Mouse (Mus musculus): ENCODE measurements at regions not wholly inside any gene's neighbourhood (a gene's known extent, or its start where the extent isn't known, plus 50 kb on each side); places are given as distances from the start of the nearest gene placed in this dataset.

GRCm38 (mm10) chr11:45103498-45104336 lies 486.6 kb downstream of the Ebf1 start:
- no peaks in the 10 kb centered on the region for H3K9me3 ChIP-seq (replicated peaks; ENCODE audit: control insufficient read depth, low read length)
- ATAC-seq = peak; percentile 85
- H3K27ac ChIP-seq (ENCODE audit: low read depth, low read length) = no peak overlapping the region
- peak overlapping the region; percentile 12; the same call in 1 of the 2 replicates for H3K4me2 ChIP-seq (ENCODE audit: low read length)
- H3K36me3 ChIP-seq (ENCODE audit: control insufficient read depth, insufficient read depth, low read length) = no peaks in the 10 kb centered on the region
- 0 out of 2 replicates have a peak, but pooled peaks cover 3% of the 10 kb centered on the region for H3K4me1 ChIP-seq (ENCODE audit: control insufficient read depth, insufficient read depth, low read length)
- H3K9ac ChIP-seq (ENCODE audit: low read length) = no peak overlapping the region
- no peaks in the 10 kb centered on the region for H3K27me3 ChIP-seq (replicated peaks; ENCODE audit: control insufficient read depth, insufficient read depth, low read length)
- peak; percentile 77 for DNase-seq (ENCODE audit: low spot score)
- WGBS = 13% methylated on average over 12 of the region's 12 CpGs
- no peak overlapping the region for H3K4me3 ChIP-seq (ENCODE audit: low read depth, low read length)

- no peaks in the 10 kb centered on the region for H3K27me3 ChIP-seq (replicated peaks; ENCODE audit: control insufficient read depth, insufficient read depth, low read length)
- H3K4me1 ChIP-seq (ENCODE audit: control insufficient read depth, insufficient read depth, low read length) = no peaks in the 10 kb centered on the region
- no peaks in the 10 kb centered on the region for H3K36me3 ChIP-seq (ENCODE audit: control insufficient read depth, insufficient read depth, low read length)
- no peak for DNase-seq (ENCODE audit: low spot score)
- H3K4me3 ChIP-seq (ENCODE audit: low read depth, low read length) = no peak overlapping the region
- no peak for ATAC-seq
- no peak overlapping the region for H3K27ac ChIP-seq (ENCODE audit: low read depth, low read length)
- no peaks in the 10 kb centered on the region for H3K9me3 ChIP-seq (replicated peaks; ENCODE audit: control insufficient read depth, low read length)
- no peak overlapping the region for H3K4me2 ChIP-seq (ENCODE audit: low read length)
- WGBS = 41% methylated on average over 1 of the region's 1 CpGs
- H3K9ac ChIP-seq (ENCODE audit: low read length) = no peak overlapping the region
Measured at GRCm38 (mm10) chr11:45116702-45117101, 499.6 kb downstream of the Ebf1 start.

GRCm38 (mm10) chr11:45123276-45123675 lies 506.2 kb downstream of the Ebf1 start:
- Histone ChIP-seq H3K36me3 (ENCODE audit: control insufficient read depth, insufficient read depth, low read length) (no peaks in the 10 kb centered on the region), H3K9ac (ENCODE audit: low read length) (no peak overlapping the region), H3K4me1 (ENCODE audit: control insufficient read depth, insufficient read depth, low read length) (no peaks in the 10 kb centered on the region), H3K9me3 (replicated peaks; ENCODE audit: control insufficient read depth, low read length) (no peaks in the 10 kb centered on the region), H3K27me3 (replicated peaks; ENCODE audit: control insufficient read depth, insufficient read depth, low read length) (no peaks in the 10 kb centered on the region), H3K4me2 (ENCODE audit: low read length) (no peak overlapping the region), H3K27ac (ENCODE audit: low read depth, low read length) (no peak overlapping the region), H3K4me3 (ENCODE audit: low read depth, low read length) (no peak overlapping the region)
- DNase-seq (ENCODE audit: low spot score) (peak; percentile 35), ATAC-seq (no peak)
- WGBS = 57% methylated on average over 2 of the region's 2 CpGs

- 62% methylated on average over 2 of the region's 2 CpGs for WGBS
- Histone ChIP-seq H3K27me3 (replicated peaks; ENCODE audit: control insufficient read depth, insufficient read depth, low read length) (no peaks in the 10 kb centered on the region), H3K9ac (ENCODE audit: low read length) (no peak overlapping the region), H3K4me2 (ENCODE audit: low read length) (no peak overlapping the region), H3K36me3 (ENCODE audit: control insufficient read depth, insufficient read depth, low read length) (no peaks in the 10 kb centered on the region), H3K4me3 (ENCODE audit: low read depth, low read length) (no peak overlapping the region), H3K4me1 (ENCODE audit: control insufficient read depth, insufficient read depth, low read length) (no peaks in the 10 kb centered on the region), H3K9me3 (replicated peaks; ENCODE audit: control insufficient read depth, low read length) (no peaks in the 10 kb centered on the region), H3K27ac (ENCODE audit: low read depth, low read length) (no peak overlapping the region)
- DNase-seq (ENCODE audit: low spot score) = no peak
- ATAC-seq = no peak
Measured at GRCm38 (mm10) chr11:45136781-45137180, 519.7 kb downstream of the Ebf1 start.

- no peak for DNase-seq (ENCODE audit: low spot score)
- no peak overlapping the region for H3K4me2 ChIP-seq (ENCODE audit: low read length)
- WGBS = 76% methylated on average over 4 of the region's 4 CpGs
Measured at GRCm38 (mm10) chr11:45138351-45138975, 521.3 kb downstream of the Ebf1 start.

GRCm38 (mm10) chr11:45140490-45140889 lies 523.4 kb downstream of the Ebf1 start:
- Histone ChIP-seq H3K4me2 (ENCODE audit: low read length) (no peak overlapping the region), H3K4me3 (ENCODE audit: low read depth, low read length) (no peak overlapping the region), H3K27me3 (replicated peaks; ENCODE audit: control insufficient read depth, insufficient read depth, low read length) (no peaks in the 10 kb centered on the region), H3K4me1 (ENCODE audit: control insufficient read depth, insufficient read depth, low read length) (no peaks in the 10 kb centered on the region), H3K27ac (ENCODE audit: low read depth, low read length) (no peak overlapping the region), H3K9ac (ENCODE audit: low read length) (no peak overlapping the region), H3K9me3 (replicated peaks; ENCODE audit: control insufficient read depth, low read length) (no peaks in the 10 kb centered on the region), H3K36me3 (ENCODE audit: control insufficient read depth, insufficient read depth, low read length) (no peaks in the 10 kb centered on the region)
- DNase-seq (ENCODE audit: low spot score) = no peak
- ATAC-seq = no peak
- 56% methylated on average over 1 of the region's 1 CpGs for WGBS

More at GRCm38 (mm10) chr11:45138351-45138975, 521.3 kb downstream of the Ebf1 start:
- no peaks in the 10 kb centered on the region for H3K4me1 ChIP-seq (ENCODE audit: control insufficient read depth, insufficient read depth, low read length)
- H3K9me3 ChIP-seq (replicated peaks; ENCODE audit: control insufficient read depth, low read length) = no peaks in the 10 kb centered on the region
- H3K4me3 ChIP-seq (ENCODE audit: low read depth, low read length) = no peak overlapping the region
- H3K27ac ChIP-seq (ENCODE audit: low read depth, low read length) = no peak overlapping the region
- H3K36me3 ChIP-seq (ENCODE audit: control insufficient read depth, insufficient read depth, low read length) = no peaks in the 10 kb centered on the region
- no peak overlapping the region for H3K9ac ChIP-seq (ENCODE audit: low read length)
- ATAC-seq = no peak
- no peaks in the 10 kb centered on the region for H3K27me3 ChIP-seq (replicated peaks; ENCODE audit: control insufficient read depth, insufficient read depth, low read length)

GRCm38 (mm10) chr11:45154070-45154469 lies 537.0 kb downstream of the Ebf1 start:
- DNase-seq (ENCODE audit: low spot score) (no peak), ATAC-seq (peak; percentile 12; the same call in 1 of the 2 replicates)
- Histone ChIP-seq H3K27me3 (replicated peaks; ENCODE audit: control insufficient read depth, insufficient read depth, low read length) (no peaks in the 10 kb centered on the region), H3K9ac (ENCODE audit: low read length) (no peak overlapping the region), H3K27ac (ENCODE audit: low read depth, low read length) (no peak overlapping the region), H3K36me3 (ENCODE audit: control insufficient read depth, insufficient read depth, low read length) (no peaks in the 10 kb centered on the region), H3K9me3 (replicated peaks; ENCODE audit: control insufficient read depth, low read length) (no peaks in the 10 kb centered on the region), H3K4me1 (ENCODE audit: control insufficient read depth, insufficient read depth, low read length) (no peaks in the 10 kb centered on the region; the same call in 1 of the 2 replicates), H3K4me3 (ENCODE audit: low read depth, low read length) (no peak overlapping the region), H3K4me2 (ENCODE audit: low read length) (no peak overlapping the region)
- 82% methylated on average over 6 of the region's 6 CpGs for WGBS

GRCm38 (mm10) chr11:45154497-45154896 lies 537.4 kb downstream of the Ebf1 start:
- Histone ChIP-seq H3K9me3 (replicated peaks; ENCODE audit: control insufficient read depth, low read length) (no peaks in the 10 kb centered on the region), H3K27ac (ENCODE audit: low read depth, low read length) (peak overlapping the region; percentile 30; the same call in 1 of the 2 replicates), H3K36me3 (ENCODE audit: control insufficient read depth, insufficient read depth, low read length) (no peaks in the 10 kb centered on the region), H3K4me1 (ENCODE audit: control insufficient read depth, insufficient read depth, low read length) (no peaks in the 10 kb centered on the region; the same call in 1 of the 2 replicates), H3K27me3 (replicated peaks; ENCODE audit: control insufficient read depth, insufficient read depth, low read length) (no peaks in the 10 kb centered on the region), H3K4me2 (ENCODE audit: low read length) (no peak overlapping the region), H3K9ac (ENCODE audit: low read length) (no peak overlapping the region; the same call in 1 of the 2 replicates), H3K4me3 (ENCODE audit: low read depth, low read length) (no peak overlapping the region)
- DNase-seq (ENCODE audit: low spot score) (peak; percentile 42), ATAC-seq (peak; percentile 48; the same call in 1 of the 2 replicates)
- 58% methylated on average over 8 of the region's 8 CpGs for WGBS

- ATAC-seq = no peak
- no peaks in the 10 kb centered on the region for H3K36me3 ChIP-seq (ENCODE audit: control insufficient read depth, insufficient read depth, low read length)
- H3K27me3 ChIP-seq (replicated peaks; ENCODE audit: control insufficient read depth, insufficient read depth, low read length) = no peaks in the 10 kb centered on the region
- no peak overlapping the region for H3K4me3 ChIP-seq (ENCODE audit: low read depth, low read length)
- H3K27ac ChIP-seq (ENCODE audit: low read depth, low read length) = no peak overlapping the region
- 87% methylated on average over 1 of the region's 1 CpGs for WGBS
- no peak overlapping the region for H3K4me2 ChIP-seq (ENCODE audit: low read length)
- no peaks in the 10 kb centered on the region; the same call in 1 of the 2 replicates for H3K4me1 ChIP-seq (ENCODE audit: control insufficient read depth, insufficient read depth, low read length)
- no peaks in the 10 kb centered on the region for H3K9me3 ChIP-seq (replicated peaks; ENCODE audit: control insufficient read depth, low read length)
- no peak overlapping the region for H3K9ac ChIP-seq (ENCODE audit: low read length)
- DNase-seq (ENCODE audit: low spot score) = no peak
Measured at GRCm38 (mm10) chr11:45155782-45156181, 538.7 kb downstream of the Ebf1 start.

Measured in forebrain, embryonic 14.5 days (tissue).